Mouse (Mus musculus): ENCODE measurements at regions not wholly inside any gene's neighbourhood (a gene's known extent, or its start where the extent isn't known, plus 50 kb on each side); places are given as distances from the start of the nearest gene placed in this dataset.

DNA sequence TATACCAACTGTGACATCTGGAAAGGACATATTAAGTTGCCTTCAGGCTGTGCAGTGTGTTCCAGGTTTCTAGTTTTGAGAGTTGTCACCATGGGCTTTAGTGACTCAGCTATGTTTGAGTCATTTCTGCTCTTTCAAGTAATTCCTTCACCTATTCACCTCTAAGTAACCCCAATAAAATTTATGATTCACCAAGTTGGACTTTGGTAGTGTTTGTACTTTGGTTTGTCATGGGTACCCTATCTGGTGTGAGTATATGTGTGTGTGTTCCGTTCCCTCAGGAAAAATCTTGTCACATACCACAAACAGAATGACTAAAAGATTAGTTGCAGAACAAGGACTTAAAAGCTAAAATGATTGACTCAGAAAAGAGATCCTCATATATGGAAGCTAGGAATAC lies 76.8 kb upstream of the Crbn start:
- H3K36me3 ChIP-seq (ENCODE audit: control insufficient read depth, insufficient read depth), result no peaks in the 10 kb centered on the region
- H3K27me3 ChIP-seq (replicated peaks; ENCODE audit: control insufficient read depth, insufficient read depth, low read length), result no peaks in the 10 kb centered on the region
- WGBS, result 47% methylated on average over 1 of the region's 1 CpGs
- peak; percentile 81 for ATAC-seq
- no peak overlapping the region for H3K27ac ChIP-seq (ENCODE audit: low read depth, low read length)
- H3K4me1 ChIP-seq (replicated peaks; ENCODE audit: control insufficient read depth, insufficient read depth, low read length), result no peaks in the 10 kb centered on the region
- no peak overlapping the region for H3K4me3 ChIP-seq (ENCODE audit: low read depth, low read length)
- no peak overlapping the region for H3K4me2 ChIP-seq (replicated peaks; ENCODE audit: low read depth)
- H3K9ac ChIP-seq (ENCODE audit: low read depth, low read length), result no peak overlapping the region
- no peak for TF ChIP-seq CTCF (IDR thresholded peaks at IDR 0.05; ENCODE audit: low read depth)
- H3K9me3 ChIP-seq (ENCODE audit: control insufficient read depth), result no peaks in the 10 kb centered on the region

DNA sequence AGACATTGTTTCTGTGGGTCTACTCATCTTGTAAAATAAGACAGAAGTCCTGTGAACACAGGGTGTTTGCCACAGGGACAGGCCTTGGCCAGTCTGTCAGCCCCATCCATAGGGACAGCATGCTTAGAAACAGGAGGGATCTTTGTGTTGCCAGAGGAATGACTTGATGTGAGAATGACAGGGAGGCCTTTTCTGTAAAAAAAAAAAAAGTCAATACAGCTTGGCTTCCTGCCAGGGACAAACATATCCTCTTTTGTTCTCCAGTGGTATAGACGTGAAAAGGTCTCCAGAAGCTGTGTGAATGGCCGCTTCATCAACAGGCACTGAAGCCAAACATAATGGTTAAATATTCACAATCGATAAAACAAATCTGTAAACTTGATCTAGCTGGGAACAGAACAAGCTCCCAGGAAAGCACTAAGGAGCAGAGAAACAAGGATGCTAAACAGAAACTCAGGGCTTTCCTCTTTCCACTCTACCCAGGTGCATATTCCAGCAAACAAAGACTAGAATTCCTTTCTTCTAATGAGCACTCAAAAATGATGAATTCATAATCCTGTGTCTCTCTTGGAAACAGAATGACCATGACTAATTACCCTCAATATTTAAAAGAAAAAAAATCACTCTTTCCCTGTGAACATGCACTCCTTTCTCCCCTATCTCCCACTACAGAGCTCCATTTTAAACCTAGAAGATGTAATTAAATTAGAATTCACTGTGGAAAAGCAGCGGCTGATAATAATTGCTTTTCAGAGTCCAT lies 92.2 kb upstream of the Crbn start:
- no peaks in the 10 kb centered on the region for H3K27me3 ChIP-seq (replicated peaks; ENCODE audit: control insufficient read depth, insufficient read depth, low read length)
- no peak overlapping the region for H3K27ac ChIP-seq (ENCODE audit: low read depth, low read length)
- H3K9ac ChIP-seq (ENCODE audit: low read depth, low read length), result no peak overlapping the region
- H3K36me3 ChIP-seq (ENCODE audit: control insufficient read depth, insufficient read depth), result no peaks in the 10 kb centered on the region
- H3K4me3 ChIP-seq (ENCODE audit: low read depth, low read length), result no peak overlapping the region
- WGBS, result 52% methylated on average over 4 of the region's 4 CpGs
- no peak overlapping the region for H3K4me2 ChIP-seq (replicated peaks; ENCODE audit: low read depth)
- no peaks in the 10 kb centered on the region for H3K9me3 ChIP-seq (ENCODE audit: control insufficient read depth)
- no peak for TF ChIP-seq CTCF (IDR thresholded peaks at IDR 0.05; ENCODE audit: low read depth)
- ATAC-seq, result no peak
- H3K4me1 ChIP-seq (replicated peaks; ENCODE audit: control insufficient read depth, insufficient read depth, low read length), result no peaks in the 10 kb centered on the region

DNA sequence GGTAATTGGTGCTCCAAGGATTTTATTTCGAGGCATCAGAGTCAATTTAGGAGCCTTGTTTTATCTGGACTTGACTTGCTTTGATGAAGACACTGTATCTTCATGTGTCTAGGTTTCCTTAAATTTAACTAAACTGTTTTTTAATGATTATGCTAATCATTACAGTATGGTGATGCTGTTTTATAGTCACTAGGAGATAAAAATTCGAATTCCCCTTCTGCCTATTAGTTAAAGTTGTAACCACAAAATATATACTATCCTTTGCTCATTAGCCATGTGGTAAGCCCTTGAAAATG lies 92.7 kb upstream of the Crbn start:
- Histone ChIP-seq H3K27me3 (replicated peaks; ENCODE audit: control insufficient read depth, insufficient read depth, low read length) (no peaks in the 10 kb centered on the region), H3K4me1 (replicated peaks; ENCODE audit: control insufficient read depth, insufficient read depth, low read length) (no peaks in the 10 kb centered on the region), H3K9me3 (ENCODE audit: control insufficient read depth) (no peaks in the 10 kb centered on the region), H3K27ac (ENCODE audit: low read depth, low read length) (no peak overlapping the region), H3K4me3 (ENCODE audit: low read depth, low read length) (no peak overlapping the region), H3K9ac (ENCODE audit: low read depth, low read length) (no peak overlapping the region), H3K4me2 (replicated peaks; ENCODE audit: low read depth) (no peak overlapping the region), H3K36me3 (ENCODE audit: control insufficient read depth, insufficient read depth) (no peaks in the 10 kb centered on the region)
- no peak for TF ChIP-seq CTCF (IDR thresholded peaks at IDR 0.05; ENCODE audit: low read depth)
- WGBS, result 39% methylated on average over 2 of the region's 2 CpGs
- no peak for ATAC-seq

DNA sequence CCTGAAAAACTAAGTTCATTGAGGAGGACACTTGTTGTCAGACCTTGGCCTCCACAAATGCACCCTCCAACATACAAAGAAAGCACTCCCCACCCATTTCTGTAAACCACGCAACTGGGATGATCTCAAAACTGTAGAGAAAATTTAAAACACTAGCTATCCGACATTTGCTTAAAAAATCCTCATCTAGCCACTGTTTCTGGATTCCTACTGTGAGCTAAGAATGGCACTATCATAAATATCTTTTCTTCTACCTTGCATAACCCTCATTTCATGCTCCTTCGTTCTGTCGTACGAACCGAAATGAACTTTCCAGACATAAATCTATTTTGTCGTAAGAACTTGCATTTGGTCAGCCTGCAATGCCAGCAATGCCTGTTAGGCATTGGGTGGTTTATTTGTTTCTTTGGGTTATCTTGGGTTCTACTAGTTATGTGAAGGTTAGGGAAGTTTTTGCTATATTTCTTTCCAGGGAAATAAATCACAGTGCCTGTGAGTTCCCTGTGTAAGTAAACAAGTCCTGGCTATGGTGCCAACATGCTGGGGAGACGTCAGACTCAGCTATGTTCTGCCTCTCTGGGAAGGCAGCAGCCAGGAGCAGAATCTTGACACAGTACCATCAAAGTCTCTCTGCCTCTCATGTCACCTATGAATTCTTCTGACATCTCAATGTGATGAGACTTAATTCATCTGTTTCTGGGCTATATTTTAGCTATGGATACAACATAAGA lies 104.2 kb upstream of the Crbn start:
- Histone ChIP-seq H3K4me1 (replicated peaks; ENCODE audit: control insufficient read depth, insufficient read depth, low read length) (no peaks in the 10 kb centered on the region), H3K27ac (ENCODE audit: low read depth, low read length) (no peak overlapping the region), H3K9ac (ENCODE audit: low read depth, low read length) (no peak overlapping the region), H3K9me3 (ENCODE audit: control insufficient read depth) (no peaks in the 10 kb centered on the region), H3K4me2 (replicated peaks; ENCODE audit: low read depth) (no peak overlapping the region), H3K4me3 (ENCODE audit: low read depth, low read length) (no peak overlapping the region), H3K27me3 (replicated peaks; ENCODE audit: control insufficient read depth, insufficient read depth, low read length) (no peaks in the 10 kb centered on the region), H3K36me3 (ENCODE audit: control insufficient read depth, insufficient read depth) (no peaks in the 10 kb centered on the region)
- no peak for TF ChIP-seq CTCF (IDR thresholded peaks at IDR 0.05; ENCODE audit: low read depth)
- ATAC-seq, result no peak
- 82% methylated on average over 8 of the region's 8 CpGs for WGBS

DNA sequence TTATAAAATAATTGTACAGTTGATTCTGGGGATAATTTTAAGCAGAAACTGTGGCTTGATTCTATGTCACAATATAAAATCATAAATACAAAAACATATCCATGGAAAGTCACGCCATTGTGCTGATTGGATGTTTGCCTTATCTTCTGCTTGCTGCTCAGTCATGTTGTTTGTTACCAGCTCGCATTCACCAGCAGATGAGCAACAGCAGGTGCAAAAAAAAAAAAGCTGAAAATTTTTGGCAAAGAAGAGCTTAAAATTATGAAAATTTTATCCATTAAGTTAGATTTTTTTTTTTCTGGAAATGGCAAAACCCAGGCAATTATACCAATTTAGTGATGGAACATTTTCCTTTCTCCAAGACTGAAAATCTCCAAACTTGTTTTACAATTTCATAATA lies 115.2 kb upstream of the Crbn start:
- no peaks in the 10 kb centered on the region for H3K4me1 ChIP-seq (replicated peaks; ENCODE audit: control insufficient read depth, insufficient read depth, low read length)
- no peak overlapping the region for H3K4me3 ChIP-seq (ENCODE audit: low read depth, low read length)
- no peak for TF ChIP-seq CTCF (IDR thresholded peaks at IDR 0.05; ENCODE audit: low read depth)
- H3K9me3 ChIP-seq (ENCODE audit: control insufficient read depth), result no peaks in the 10 kb centered on the region
- no peaks in the 10 kb centered on the region for H3K36me3 ChIP-seq (ENCODE audit: control insufficient read depth, insufficient read depth)
- 76% methylated on average over 2 of the region's 2 CpGs for WGBS
- ATAC-seq, result no peak
- H3K27ac ChIP-seq (ENCODE audit: low read depth, low read length), result no peak overlapping the region
- H3K9ac ChIP-seq (ENCODE audit: low read depth, low read length), result no peak overlapping the region
- no peak overlapping the region for H3K4me2 ChIP-seq (replicated peaks; ENCODE audit: low read depth)
- H3K27me3 ChIP-seq (replicated peaks; ENCODE audit: control insufficient read depth, insufficient read depth, low read length), result no peaks in the 10 kb centered on the region

DNA sequence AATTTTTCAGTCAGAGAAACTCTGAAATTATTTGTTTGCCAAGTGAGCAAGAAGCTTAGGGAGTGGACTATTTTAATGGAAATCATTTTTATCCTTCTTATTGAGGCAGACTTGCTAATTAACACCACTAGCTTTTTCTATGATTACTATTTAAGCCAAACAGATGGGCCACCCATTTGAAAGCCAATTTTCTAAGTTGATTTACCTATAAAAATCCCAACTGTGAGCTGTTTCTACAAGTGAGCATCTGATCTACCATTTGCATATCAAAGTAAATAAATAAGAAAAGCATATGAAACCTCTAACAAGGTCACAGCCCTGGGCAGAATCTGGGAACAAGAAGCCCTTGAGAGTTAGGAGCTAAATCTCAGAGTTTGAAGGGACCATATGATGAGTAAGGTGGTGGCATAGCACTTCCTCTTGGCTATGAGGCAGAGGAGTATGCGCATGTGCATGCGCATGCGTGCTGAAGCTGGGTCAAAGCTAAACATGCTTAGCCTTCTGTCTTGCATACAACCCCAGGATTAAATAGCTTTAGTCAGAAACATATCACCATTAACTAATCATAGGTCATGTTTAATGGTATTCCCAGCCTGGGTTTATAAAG lies 116.9 kb upstream of the Crbn start:
- ATAC-seq, result no peak
- H3K27me3 ChIP-seq (replicated peaks; ENCODE audit: control insufficient read depth, insufficient read depth, low read length), result no peaks in the 10 kb centered on the region
- H3K9ac ChIP-seq (ENCODE audit: low read depth, low read length), result no peak overlapping the region
- H3K4me2 ChIP-seq (replicated peaks; ENCODE audit: low read depth), result no peak overlapping the region
- 95% methylated on average over 3 of the region's 3 CpGs for WGBS
- no peaks in the 10 kb centered on the region for H3K4me1 ChIP-seq (replicated peaks; ENCODE audit: control insufficient read depth, insufficient read depth, low read length)
- no peak overlapping the region for H3K27ac ChIP-seq (ENCODE audit: low read depth, low read length)
- no peak for TF ChIP-seq CTCF (IDR thresholded peaks at IDR 0.05; ENCODE audit: low read depth)
- H3K36me3 ChIP-seq (ENCODE audit: control insufficient read depth, insufficient read depth), result no peaks in the 10 kb centered on the region
- H3K9me3 ChIP-seq (ENCODE audit: control insufficient read depth), result no peaks in the 10 kb centered on the region
- no peak overlapping the region for H3K4me3 ChIP-seq (ENCODE audit: low read depth, low read length)
